8 mouse cellular contexts compared by ENCODE assay signal in the genomic region with DNA sequence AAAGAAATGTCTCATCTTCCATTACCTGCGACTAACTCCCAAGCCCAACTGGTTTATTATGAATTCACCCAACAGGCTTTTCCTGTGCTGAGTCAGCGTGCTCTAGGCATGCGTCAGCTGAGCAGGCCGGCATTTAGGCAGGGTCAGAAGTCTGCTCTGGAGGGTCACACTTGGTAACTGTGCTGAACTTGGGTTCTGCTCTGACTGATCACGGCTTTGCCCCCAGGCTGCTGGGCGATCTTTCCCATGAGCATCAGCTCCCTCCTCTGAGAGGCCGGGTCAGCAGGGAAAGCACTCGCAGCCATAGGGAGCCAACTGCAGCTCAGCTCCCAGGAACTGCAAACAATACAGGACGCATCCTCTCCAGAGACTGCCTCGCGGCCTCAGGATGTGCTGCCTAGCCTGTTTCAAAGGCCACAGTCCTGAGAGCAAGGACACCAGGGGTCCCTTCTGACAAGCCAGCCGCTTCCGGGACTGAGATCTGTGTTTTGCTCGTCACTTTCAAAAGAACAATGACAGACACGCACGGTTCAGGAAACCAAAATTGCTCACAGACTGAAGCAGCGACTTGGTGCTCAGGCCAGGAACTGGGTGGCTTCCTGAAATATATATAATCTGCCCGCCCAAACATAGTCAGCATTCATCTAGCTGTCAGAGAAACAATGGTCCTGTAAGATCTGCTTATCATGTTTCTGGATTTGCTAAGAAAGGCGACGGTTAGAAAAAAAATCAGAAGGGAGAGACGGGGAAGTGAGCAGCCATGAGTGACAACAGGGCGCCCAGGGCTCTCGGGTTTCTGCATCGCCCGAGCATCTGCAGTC. TPM values are rescaled to one million over a fixed set of nuclear protein-coding genes. Genes with fewer than 3 reads are reported as not detected.
A peak's percentile ranks its signal among the peaks of the same experiment; 100 is the strongest.
DNase-seq lines count a peak whose midpoint lies in the region; ATAC-seq and TF ChIP-seq lines count a peak whose summit lies in the region.

No protein-coding gene starts in this region.

- H3K27ac ChIP-seq in gastrocnemius, adult 2 months = peak overlapping the region; percentile 73
- peak overlapping the region; percentile 77 for H3K27ac ChIP-seq in hindbrain, embryonic 13.5 days
- H3K27ac ChIP-seq in liver, embryonic 11.5 days (ENCODE audit: low read depth, low read length) = peak overlapping the region; percentile 79
- H3K27ac ChIP-seq in midbrain, postnatal 0 days (ENCODE audit: low read depth, low read length) = peak overlapping the region; percentile 47

- peak overlapping the region; percentile 53 for H3K9ac ChIP-seq in hindbrain, embryonic 13.5 days
- H3K9ac ChIP-seq in liver, embryonic 11.5 days (ENCODE audit: low read depth, low read length) = peak overlapping the region; percentile 58
- H3K9ac ChIP-seq in midbrain, postnatal 0 days (replicated peaks; ENCODE audit: low read length, poor library complexity, severe bottlenecking) = 0 out of 2 replicates have a peak overlapping the region, but pooled peaks have one; percentile 46

- intact Hi-C loops in gastrocnemius, adult 2 months (cut with DNase I) = no loop called here
- intact Hi-C loops in gastrocnemius, postnatal 14 days (cut with DNase I; ENCODE audit: low total_unique reads) = loop anchor here (10.0 kb wide), 2 partner anchors 114 to 284 kb away; no protein-coding TSS in a partner anchor
- intact Hi-C loops in left cerebral cortex, postnatal 4 days (cut with DNase I) = no loop called here

- peak overlapping the region; percentile 21 for H3K4me3 ChIP-seq in gastrocnemius, adult 2 months
- H3K4me3 ChIP-seq in hindbrain, embryonic 13.5 days = no peak overlapping the region
- H3K4me3 ChIP-seq in liver, embryonic 11.5 days (ENCODE audit: low read depth, low read length) = peak overlapping the region; percentile 15; the same call in 1 of the 2 replicates
- H3K4me3 ChIP-seq in midbrain, postnatal 0 days (ENCODE audit: low read depth, low read length) = no peak overlapping the region

- no peaks in the 10 kb centered on the region for H3K27me3 ChIP-seq in hindbrain, embryonic 13.5 days
- no peaks in the 10 kb centered on the region for H3K27me3 ChIP-seq in liver, embryonic 11.5 days (replicated peaks; ENCODE audit: control insufficient read depth, insufficient read depth, low read length)
- no peaks in the 10 kb centered on the region for H3K27me3 ChIP-seq in midbrain, postnatal 0 days (ENCODE audit: insufficient read depth, low read length)

- H3K4me2 ChIP-seq in hindbrain, embryonic 13.5 days = peak overlapping the region; percentile 35
- peak overlapping the region; percentile 66 for H3K4me2 ChIP-seq in liver, embryonic 11.5 days
- H3K4me2 ChIP-seq in midbrain, postnatal 0 days (ENCODE audit: low read depth, low read length, poor library complexity, severe bottlenecking) = peak overlapping the region; percentile 15; the same call in 1 of the 2 replicates

- peaks cover 21% of the 10 kb centered on the region for H3K36me3 ChIP-seq in hindbrain, embryonic 13.5 days
- H3K36me3 ChIP-seq in liver, embryonic 11.5 days (ENCODE audit: control insufficient read depth, insufficient read depth, low read length) = peaks cover 5% of the 10 kb centered on the region; the same call in 1 of the 2 replicates
- peaks cover 6% of the 10 kb centered on the region; the same call in 1 of the 2 replicates for H3K36me3 ChIP-seq in midbrain, postnatal 0 days (ENCODE audit: insufficient read depth, low read length)

- 19% methylated on average over 25 of the region's 25 CpGs for whole genome bisulfite sequencing in hindbrain, embryonic 13.5 days
- 28% methylated on average over 25 of the region's 25 CpGs for WGBS in liver, embryonic 11.5 days
- WGBS in midbrain, postnatal 0 days = 15% methylated on average over 25 of the region's 25 CpGs

- DNase-seq in gastrocnemius, adult 2 months = no peak
- no peak for DNase-seq in gastrocnemius, postnatal 14 days
- DNase-seq in liver, embryonic 11.5 days (ENCODE audit: low spot score) = peak; percentile 55
- no peak for DNase-seq in midbrain, postnatal 0 days (ENCODE audit: low spot score)
- no peak for DNase-seq in left cerebral cortex, postnatal 4 days
- DNase-seq in frontal cortex, adult 2 months (ENCODE audit: extremely low spot score in 1 of 2, low spot score in 1 of 2) = no peak

- TF ChIP-seq CTCF in gastrocnemius, adult 2 months (IDR thresholded peaks at IDR 0.05) = no peak
- no peak for TF ChIP-seq CTCF in midbrain, postnatal 0 days (IDR thresholded peaks at IDR 0.05)

- no peaks in the 10 kb centered on the region for H3K9me3 ChIP-seq in hindbrain, embryonic 13.5 days
- no peaks in the 10 kb centered on the region for H3K9me3 ChIP-seq in liver, embryonic 11.5 days (ENCODE audit: control insufficient read depth, low read length)
- H3K9me3 ChIP-seq in midbrain, postnatal 0 days (ENCODE audit: low read length) = no peaks in the 10 kb centered on the region

- H3K4me1 ChIP-seq in hindbrain, embryonic 13.5 days (replicated peaks) = peaks cover 28% of the 10 kb centered on the region
- peaks cover 53% of the 10 kb centered on the region for H3K4me1 ChIP-seq in liver, embryonic 11.5 days (replicated peaks; ENCODE audit: control insufficient read depth, insufficient read depth, low read length)
- H3K4me1 ChIP-seq in midbrain, postnatal 0 days (ENCODE audit: insufficient read depth, low read length) = no peaks in the 10 kb centered on the region

- ATAC-seq in erythroblast, adult 5-6 weeks (replicated peaks; ENCODE audit: low FRiP score, poor library complexity, severe bottlenecking) = peak; percentile 58
- ATAC-seq in hindbrain, embryonic 13.5 days (ENCODE audit: low FRiP score) = 0 out of 2 replicates have a peak, but pooled peaks have one; percentile 25
- peak; percentile 30; the same call in 1 of the 2 replicates for ATAC-seq in liver, embryonic 11.5 days (replicated peaks; ENCODE audit: low FRiP score)
- ATAC-seq in midbrain, postnatal 0 days (ENCODE audit: low FRiP score) = no peak

RNA-seq across cellular contexts. Expression of a gene that starts 26.6 kb away (rescaled TPM):
- 1 to 10 TPM; 3.8 to 5.6 TPM for total RNA-seq in gastrocnemius, adult 2 months (2021)
- total RNA-seq in gastrocnemius, postnatal 14 days (2021) = 10 to 100 TPM in 1 of 2 experiments, 1 to 10 TPM in 1; 6.8 to 11.2 TPM
- 3.8 TPM in 2 replicates for total RNA-seq in erythroblast, adult 5-6 weeks (2015; ENCODE audit: low replicate concordance)
- total RNA-seq in erythroblast, adult 5-6 weeks (2017; ENCODE audit: low replicate concordance) = 7.1 and 8.2 TPM in 2 replicates
- 34.6 and 35.1 TPM in 2 replicates for polyA plus RNA-seq in hindbrain, embryonic 13.5 days (2015; fragmentation: Nextera tagmentation; extraction: Ambion mirVana)
- polyA plus RNA-seq in liver, embryonic 11.5 days (2014; fragmentation: Nextera tagmentation; extraction: Ambion mirVana) = 26.1 and 30.8 TPM in 2 replicates
- 16.3 and 28.1 TPM in 2 replicates for total RNA-seq in midbrain, postnatal 0 days (2014; rRNA removed)
- polyA plus RNA-seq in midbrain, postnatal 0 days (2015; fragmentation: Nextera tagmentation; extraction: Ambion mirVana) = 19.5 and 22.2 TPM in 2 replicates
- total RNA-seq in left cerebral cortex, postnatal 4 days (2021) = 10 to 100 TPM; 28.2 to 30.4 TPM
- polyA plus RNA-seq in frontal cortex, adult 2 months (2012; rRNA removed) = 16.2 and 19.8 TPM in 2 replicates

RNA-seq across cellular contexts. Expression of a gene that starts 46.5 kb away (rescaled TPM):
- 10 to 100 TPM; 37.7 to 44.7 TPM for total RNA-seq in gastrocnemius, adult 2 months (2021)
- 10 to 100 TPM; 50.6 to 58.9 TPM for total RNA-seq in gastrocnemius, postnatal 14 days (2021)
- total RNA-seq in erythroblast, adult 5-6 weeks (2015; ENCODE audit: low replicate concordance) = 0.19 and 1.5 TPM in 2 replicates
- total RNA-seq in erythroblast, adult 5-6 weeks (2017; ENCODE audit: low replicate concordance) = 1.1 and 1.4 TPM in 2 replicates
- 2.1 and 2.5 TPM in 2 replicates for polyA plus RNA-seq in hindbrain, embryonic 13.5 days (2015; fragmentation: Nextera tagmentation; extraction: Ambion mirVana)
- 2.9 and 3.6 TPM in 2 replicates for polyA plus RNA-seq in liver, embryonic 11.5 days (2014; fragmentation: Nextera tagmentation; extraction: Ambion mirVana)
- 21.0 and 27.4 TPM in 2 replicates for total RNA-seq in midbrain, postnatal 0 days (2014; rRNA removed)
- 1.2 and 1.5 TPM in 2 replicates for polyA plus RNA-seq in midbrain, postnatal 0 days (2015; fragmentation: Nextera tagmentation; extraction: Ambion mirVana)
- total RNA-seq in left cerebral cortex, postnatal 4 days (2021) = 10 to 100 TPM; 25.0 to 25.1 TPM
- polyA plus RNA-seq in frontal cortex, adult 2 months (2012; rRNA removed) = 13.2 and 15.0 TPM in 2 replicates

Comparison
In these comparisons a context has a peak if more than half of its experiments do, and no peak if none do; other contexts are left out.
1. H3K4me3 ChIP-seq: peak in gastrocnemius, adult 2 months (single experiment) and liver, embryonic 11.5 days (single experiment); none in hindbrain, embryonic 13.5 days (single experiment) and midbrain, postnatal 0 days (single experiment).
2. H3K4me2 ChIP-seq: peak in every context shown above with its lines; median percentile 66 in liver, embryonic 11.5 days; 35 in hindbrain, embryonic 13.5 days; 15 in midbrain, postnatal 0 days.
3. Peak in every context shown above with its lines, with median percentiles within 50 percentile points of each other: H3K27ac ChIP-seq and H3K9ac ChIP-seq.